Mouse (Mus musculus) CD4-positive, CD25-positive, alpha-beta regulatory T cell, adult 2 months (primary cell): Measurements from ENCODE around the gene Abcc9.
A peak's percentile ranks its signal among the peaks of the same experiment; 100 is the strongest.

Source experiments
- DNase-seq: peaks from one replicate; pipeline ENCODE4 v3.0.0-alpha.2; 2012; ENCODE audit warnings: low read depth, low spot score

Gene Abcc9

GRCm38 (mm10) chr6:142701652-142702637 is at the start of gene Abcc9:
Gene Abcc9 (minus strand): TSS chr6:142702315.
- DNase-seq = no peak

DNA sequence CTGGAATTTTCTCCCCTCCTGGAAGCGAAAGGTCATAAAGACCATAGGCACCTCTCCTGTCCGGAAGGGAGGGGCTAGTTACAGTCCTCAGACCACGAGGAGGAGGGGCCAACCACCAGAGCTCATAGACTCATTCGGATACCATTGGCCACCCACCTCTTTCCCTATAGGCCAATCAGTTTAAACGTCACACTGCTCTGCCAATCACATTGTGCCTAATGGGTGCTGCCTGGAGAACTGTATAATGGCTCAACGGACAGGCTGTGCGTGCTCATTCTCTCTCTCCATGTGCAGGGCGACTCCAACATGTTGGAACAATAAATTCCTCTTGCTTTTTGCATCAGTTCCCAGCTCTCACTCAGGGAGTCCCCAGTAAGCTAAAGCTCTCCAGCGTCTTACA is 49.2 kb upstream of the Abcc9 start:
- DNase-seq = no peak

GRCm38 (mm10) chr6:142748057-142748708 is 46.1 kb upstream of the Abcc9 start:
- no peak for DNase-seq

DNA sequence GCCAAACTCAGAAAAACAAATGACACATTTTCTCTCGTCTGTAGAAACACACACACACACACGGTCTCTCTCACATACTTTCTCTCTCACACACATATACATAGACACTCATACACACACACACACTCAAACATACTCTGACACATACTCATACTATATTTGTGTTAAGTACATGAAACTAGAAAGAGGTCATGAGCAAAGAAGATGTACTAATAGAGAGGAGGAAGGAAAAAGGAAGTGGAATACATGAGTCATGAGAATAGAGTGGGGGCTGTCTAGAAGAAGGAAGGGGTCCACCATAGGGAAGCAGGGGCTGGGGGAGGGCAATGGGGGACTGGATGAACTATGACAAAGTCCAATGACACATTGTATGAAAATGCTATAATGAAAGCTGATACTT is 45.0 kb upstream of the Abcc9 start:
- no peak for DNase-seq

DNA sequence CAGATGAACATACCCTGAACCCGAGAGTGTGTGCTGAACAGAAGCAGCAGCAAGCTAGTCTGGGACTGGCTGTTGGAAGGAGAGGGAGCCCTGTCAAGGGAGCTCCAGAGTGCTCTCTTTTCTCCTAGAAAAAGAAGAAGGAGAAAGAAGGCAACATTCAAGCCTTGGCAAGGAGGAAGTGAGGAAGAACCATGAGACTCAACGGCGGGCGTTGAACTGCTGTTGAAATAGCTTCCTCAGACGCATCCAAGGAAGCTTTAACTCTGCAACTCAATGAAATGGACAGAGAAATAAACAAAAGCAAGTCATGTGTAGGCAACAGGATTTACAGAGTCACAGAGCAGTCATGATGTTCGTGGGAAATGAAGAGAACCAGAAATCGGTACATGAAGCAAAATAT is 44.6 kb upstream of the Abcc9 start:
- no peak for DNase-seq

DNA sequence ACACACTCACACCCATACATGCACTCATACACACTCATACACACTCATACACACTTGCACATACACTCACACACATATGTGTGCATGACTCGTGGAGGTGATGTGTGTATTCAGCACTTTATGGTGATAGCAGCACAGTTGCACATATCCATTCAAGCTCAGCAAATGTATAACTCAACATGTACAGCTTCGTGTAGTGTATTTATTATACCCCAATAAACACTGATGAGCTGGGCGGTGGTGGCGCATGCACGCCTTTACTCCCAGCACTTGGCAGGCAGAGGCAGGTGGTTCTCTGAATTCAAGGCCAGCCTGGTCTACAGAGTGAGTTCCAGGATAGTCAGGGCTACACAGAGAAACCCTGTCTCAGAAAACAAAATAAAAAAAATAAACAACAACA is 43.4 kb upstream of the Abcc9 start:
- no peak for DNase-seq

GRCm38 (mm10) chr6:142743193-142743592 is 41.1 kb upstream of the Abcc9 start:
- no peak for DNase-seq

- no peak for DNase-seq
Observed at GRCm38 (mm10) chr6:142741763-142742162, 39.6 kb upstream of the Abcc9 start.

- no peak for DNase-seq
Observed at GRCm38 (mm10) chr6:142738637-142739036, 36.5 kb upstream of the Abcc9 start.

DNA sequence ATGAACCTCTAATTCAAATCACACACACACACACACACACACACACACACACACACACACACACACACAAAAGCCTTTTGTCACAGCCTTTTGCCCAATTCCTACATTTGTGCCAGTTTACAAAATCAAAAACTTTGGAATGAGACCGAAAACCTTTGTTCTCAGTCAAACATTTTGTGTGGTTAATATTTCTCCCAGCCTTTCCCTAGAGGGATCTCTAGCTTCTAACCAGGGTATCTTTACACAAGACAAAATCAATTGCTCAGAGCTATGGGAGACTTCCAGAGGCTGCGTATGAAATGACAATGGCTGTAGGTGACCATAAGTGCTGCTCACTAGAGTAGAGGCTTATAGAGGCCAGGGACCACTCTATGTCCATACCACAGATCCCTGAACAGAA is 36.1 kb upstream of the Abcc9 start:
- no peak for DNase-seq

GRCm38 (mm10) chr6:142735302-142736005 is 33.3 kb upstream of the Abcc9 start:
- DNase-seq = peak; percentile 65

- DNase-seq = no peak
Observed at GRCm38 (mm10) chr6:142732567-142733290, 30.6 kb upstream of the Abcc9 start.

DNA sequence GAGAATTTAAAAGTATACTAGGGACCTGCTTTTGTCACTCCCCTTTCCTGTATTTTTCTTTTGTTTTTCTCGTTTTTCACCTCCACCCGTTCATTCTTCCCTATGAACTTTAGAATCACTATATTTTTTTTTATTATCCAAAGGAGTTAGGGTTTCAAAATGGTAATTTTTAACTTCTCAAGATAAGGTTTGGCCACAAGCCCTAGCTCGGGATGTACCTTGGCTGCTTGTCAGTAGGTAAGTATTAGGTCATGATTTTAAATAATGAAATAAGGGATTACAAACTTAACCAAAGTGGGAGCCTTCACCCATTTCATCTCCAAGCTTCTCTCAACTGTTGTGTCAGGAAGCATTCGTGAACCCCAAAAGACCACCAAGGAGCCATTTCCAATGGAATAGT is 23.9 kb upstream of the Abcc9 start:
- no peak for DNase-seq

- no peak for DNase-seq
Observed at GRCm38 (mm10) chr6:142721731-142722130, 19.6 kb upstream of the Abcc9 start.

- DNase-seq = no peak
Observed at GRCm38 (mm10) chr6:142720641-142721040, 18.5 kb upstream of the Abcc9 start.

DNA sequence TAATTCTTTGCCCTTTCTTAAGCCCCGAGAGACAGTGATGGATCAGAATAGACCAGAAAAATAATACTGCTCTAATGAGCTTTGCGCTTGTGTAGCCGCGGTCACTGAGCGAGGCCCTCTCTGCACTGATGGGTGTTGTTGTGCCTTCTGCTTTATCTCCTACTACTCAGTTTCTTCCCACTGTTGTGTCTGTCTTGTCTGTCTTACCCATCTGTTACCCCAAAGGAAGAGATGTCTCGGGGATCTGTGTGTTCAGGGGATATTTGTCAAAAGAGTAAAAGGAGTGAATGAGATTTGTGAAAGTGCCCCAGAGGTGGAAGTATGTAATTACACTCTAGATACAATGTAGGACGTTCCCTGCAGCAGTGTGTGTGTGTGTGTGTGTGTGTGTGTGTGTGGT is 16.1 kb upstream of the Abcc9 start:
- DNase-seq = no peak

DNA sequence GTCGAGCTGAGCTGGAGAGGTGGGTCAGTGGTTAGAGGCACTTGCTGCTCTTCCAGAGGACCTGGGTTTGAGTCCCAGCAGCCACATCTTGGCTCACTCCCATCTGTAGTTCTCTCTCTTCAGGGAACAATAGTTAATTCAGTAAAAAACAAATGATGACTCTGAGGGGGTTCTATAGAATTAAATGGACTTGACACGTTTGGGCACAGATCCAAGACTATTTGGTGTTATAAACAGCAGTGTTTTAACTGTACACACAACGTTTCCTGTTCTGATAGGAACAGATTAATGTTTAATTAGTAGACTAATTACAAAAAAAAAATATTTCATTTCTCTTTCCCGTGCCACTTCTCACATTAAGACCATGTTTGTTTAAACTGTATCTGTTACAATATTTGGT is 15.1 kb upstream of the Abcc9 start:
- DNase-seq = no peak

DNA sequence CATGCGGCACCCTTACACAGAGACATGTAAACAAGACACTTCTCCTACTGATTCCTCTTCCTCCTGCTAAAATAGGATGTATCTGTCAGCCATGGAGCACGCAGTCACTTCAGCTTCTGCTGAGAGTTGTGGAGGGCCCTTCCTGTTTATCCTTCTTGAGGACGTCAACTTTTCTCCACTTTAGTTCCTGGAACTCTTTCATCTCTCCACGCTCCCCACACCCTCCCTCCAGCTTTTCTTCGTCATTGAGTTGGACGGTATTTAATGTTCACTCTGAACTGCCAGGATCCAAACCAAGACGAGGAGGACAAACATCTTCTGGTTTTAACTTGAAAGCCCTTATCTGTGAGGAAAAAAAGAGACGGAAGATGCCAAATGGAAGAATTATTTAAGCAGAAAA is 12.9 kb upstream of the Abcc9 start:
- no peak for DNase-seq

GRCm38 (mm10) chr6:142711106-142711505 is 9.0 kb upstream of the Abcc9 start:
- DNase-seq = no peak

DNA sequence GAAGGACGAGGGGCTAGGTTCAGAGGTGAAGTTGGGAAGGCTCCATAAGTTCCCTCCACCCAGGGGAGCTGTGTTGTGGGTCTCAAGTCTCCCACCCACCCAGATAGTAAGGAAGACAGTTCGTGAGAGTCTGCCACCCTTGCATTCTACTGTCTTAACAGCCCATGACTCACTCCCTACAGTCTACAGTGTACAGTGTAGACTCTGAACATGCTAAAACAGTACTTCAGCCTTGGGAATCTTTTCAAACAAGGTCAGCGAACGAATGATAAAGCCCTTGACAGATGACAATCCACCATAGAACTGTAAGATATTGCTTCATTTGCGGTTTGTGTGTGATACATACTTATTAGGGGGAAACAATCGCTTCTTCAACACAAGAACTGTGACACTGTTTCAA is 8.6 kb upstream of the Abcc9 start:
- DNase-seq = no peak

DNA sequence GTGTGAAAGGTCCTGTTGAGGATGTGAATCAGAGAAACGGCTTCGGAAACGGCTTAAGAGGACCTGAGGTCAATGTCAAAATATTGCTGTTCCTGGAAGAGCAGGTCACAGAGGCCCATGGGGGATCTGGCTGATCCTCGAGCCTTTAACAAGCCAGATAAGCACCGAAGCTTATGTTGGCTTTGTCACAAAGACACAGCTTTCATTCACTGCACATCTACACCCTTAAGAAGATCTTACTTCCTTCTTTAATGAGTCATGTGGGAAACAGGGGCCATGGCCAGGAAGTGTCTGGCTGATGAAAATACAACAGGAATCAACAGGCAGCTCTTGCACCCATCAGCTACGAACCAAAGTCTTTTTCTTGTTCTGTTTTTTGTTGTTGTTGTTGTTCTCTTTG is 6.3 kb upstream of the Abcc9 start:
- DNase-seq = no peak

- DNase-seq = peak; percentile 14
Observed at GRCm38 (mm10) chr6:142706688-142707087, 4.6 kb upstream of the Abcc9 start.
